26 mouse cellular contexts compared by ENCODE assay signal in the genomic region with DNA sequence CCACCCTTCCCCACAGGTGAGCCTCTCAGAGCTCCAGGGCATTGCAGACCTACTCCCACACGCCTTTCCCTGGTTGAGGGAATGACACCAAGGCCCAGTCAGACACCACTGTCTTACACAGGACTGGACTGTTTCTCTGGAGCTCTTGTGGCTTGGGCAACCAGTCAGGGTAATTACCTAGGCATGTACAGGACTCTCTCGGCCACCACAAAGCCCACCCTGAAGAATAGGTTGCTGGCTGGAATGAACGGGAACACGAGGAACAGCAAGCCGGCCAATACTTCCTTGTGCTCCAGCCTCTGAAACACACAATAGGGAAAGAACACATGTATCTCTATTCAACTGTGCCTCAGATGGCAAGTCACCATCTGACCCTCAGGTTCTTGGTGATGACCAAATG.
"Had no signal": no experiment of that assay in that cellular context is flagged by ENCODE, and none has a peak within 500 bp of the region (broad histone marks: within the 10 kb centered on the region; RNA-seq: fewer than 3 reads in every experiment).

No protein-coding gene starts in this region.

- ATAC-seq: forebrain, embryonic 13.5 days; forebrain, embryonic 14.5 days; forebrain, embryonic 15.5 days; forebrain, embryonic 16.5 days; forebrain, postnatal 0 days had no signal

- H3K9ac ChIP-seq: embryonic facial prominence, embryonic 12.5 days; embryonic facial prominence, embryonic 13.5 days; embryonic facial prominence, embryonic 15.5 days; forebrain, embryonic 12.5 days; forebrain, embryonic 13.5 days; forebrain, embryonic 15.5 days; forebrain, postnatal 0 days had no signal

- H3K4me2 ChIP-seq: embryonic facial prominence, embryonic 12.5 days; embryonic facial prominence, embryonic 13.5 days; embryonic facial prominence, embryonic 15.5 days; forebrain, embryonic 12.5 days; forebrain, embryonic 13.5 days; forebrain, embryonic 15.5 days; heart, embryonic 11.5 days had no signal

- H3K4me1 ChIP-seq: embryonic facial prominence, embryonic 13.5 days; embryonic facial prominence, embryonic 15.5 days; forebrain, embryonic 15.5 days; heart, embryonic 10.5 days had no signal

- H3K27ac ChIP-seq: embryonic facial prominence, embryonic 10.5 days; embryonic facial prominence, embryonic 12.5 days; embryonic facial prominence, embryonic 13.5 days; embryonic facial prominence, embryonic 15.5 days; forebrain, embryonic 10.5 days; forebrain, embryonic 12.5 days; forebrain, embryonic 13.5 days; forebrain, embryonic 15.5 days; gastrocnemius, adult 2 months; heart, adult 2 months; heart, embryonic 10.5 days had no signal

- H3K9me3 ChIP-seq: embryonic facial prominence, embryonic 10.5 days; embryonic facial prominence, embryonic 12.5 days; embryonic facial prominence, embryonic 13.5 days; embryonic facial prominence, embryonic 15.5 days; forebrain, embryonic 10.5 days; forebrain, embryonic 12.5 days; forebrain, embryonic 13.5 days; forebrain, embryonic 15.5 days; heart, embryonic 10.5 days had no signal

- DNase-seq: cerebellum, postnatal 10 days; cerebellum, postnatal 14 days; cerebellum, postnatal 25 days; cerebellum, postnatal 36 days; embryo, embryonic 11 days; forebrain, postnatal 0 days; gastrocnemius, adult 2 months; gastrocnemius, postnatal 10 days; gastrocnemius, postnatal 14 days; gastrocnemius, postnatal 25 days; gastrocnemius, postnatal 36 days; heart, adult 18-20 months; heart, adult 2 months had no signal

- H3K4me3 ChIP-seq: embryonic facial prominence, embryonic 10.5 days; embryonic facial prominence, embryonic 12.5 days; embryonic facial prominence, embryonic 13.5 days; embryonic facial prominence, embryonic 15.5 days; erythroblast, embryonic 14.5 days; forebrain, embryonic 10.5 days; forebrain, embryonic 12.5 days; forebrain, embryonic 13.5 days; forebrain, embryonic 15.5 days; gastrocnemius, adult 2 months; heart, adult 2 months; heart, embryonic 10.5 days had no signal

- H3K36me3 ChIP-seq: embryonic facial prominence, embryonic 10.5 days; embryonic facial prominence, embryonic 12.5 days; embryonic facial prominence, embryonic 13.5 days; embryonic facial prominence, embryonic 15.5 days; forebrain, embryonic 10.5 days; forebrain, embryonic 12.5 days; forebrain, embryonic 15.5 days; heart, embryonic 10.5 days had no signal

- H3K27me3 ChIP-seq: embryonic facial prominence, embryonic 12.5 days; embryonic facial prominence, embryonic 13.5 days; embryonic facial prominence, embryonic 15.5 days; forebrain, embryonic 12.5 days; forebrain, embryonic 13.5 days; forebrain, embryonic 15.5 days had no signal
